Mouse (Mus musculus): Measurements from ENCODE around the gene Dtx2. TPM values are rescaled to one million over a fixed set of nuclear protein-coding genes. Genes with fewer than 3 reads are reported as not detected.

The Dtx2 gene
- total RNA-seq, 2 experiments from 2014 or later, result 7.2 to 7.9 TPM

DNA sequence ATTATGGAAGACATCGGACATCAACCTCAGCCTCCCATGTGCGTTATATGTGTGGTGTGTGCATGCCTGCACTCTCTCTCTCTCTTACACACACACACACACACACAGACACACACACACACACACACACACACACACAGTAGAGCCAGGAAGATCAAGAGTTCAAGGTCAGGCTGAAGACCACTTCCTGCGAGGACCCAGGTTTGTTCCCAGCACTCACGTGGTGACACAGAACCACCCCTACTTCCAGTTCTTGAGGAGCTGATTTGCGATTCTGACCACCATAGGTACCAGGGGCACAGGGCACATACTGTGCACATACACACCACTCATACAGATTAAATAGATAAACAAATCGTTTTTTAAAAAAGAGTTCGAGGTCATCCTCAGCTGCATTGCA, 22.7 kb upstream of the Dtx2 start:
- no peak for DNase-seq
- intact Hi-C loops (cut with DNase I), result no loop called here

DNA sequence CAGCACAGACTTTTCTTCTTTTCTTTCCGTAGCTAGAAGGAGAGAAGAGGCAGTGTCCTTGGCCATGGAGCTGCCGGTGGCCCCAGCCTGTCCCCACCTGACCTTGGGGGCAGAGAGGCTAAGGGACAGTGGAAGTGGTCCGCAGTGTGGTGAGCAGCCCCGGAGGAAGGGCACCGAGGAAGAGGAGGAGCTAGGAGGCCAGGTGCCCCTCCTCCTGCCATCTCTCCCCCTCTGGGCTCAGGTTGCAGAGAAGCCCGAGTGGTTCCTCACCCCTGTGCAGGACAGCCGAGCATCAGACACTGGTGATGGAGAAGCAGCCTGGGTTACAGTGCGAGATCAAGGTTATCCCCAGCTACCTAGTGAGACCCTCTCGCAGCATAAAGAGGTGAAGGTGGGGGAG, 20.2 kb upstream of the Dtx2 start, which contains the start of gene Ssc4d:
TSS of gene Ssc4d (minus strand) at position 167 of the 400 bp plus-strand sequence.
- intact Hi-C loops (cut with DNase I), result no loop called here
- DNase-seq, result no peak

DNA sequence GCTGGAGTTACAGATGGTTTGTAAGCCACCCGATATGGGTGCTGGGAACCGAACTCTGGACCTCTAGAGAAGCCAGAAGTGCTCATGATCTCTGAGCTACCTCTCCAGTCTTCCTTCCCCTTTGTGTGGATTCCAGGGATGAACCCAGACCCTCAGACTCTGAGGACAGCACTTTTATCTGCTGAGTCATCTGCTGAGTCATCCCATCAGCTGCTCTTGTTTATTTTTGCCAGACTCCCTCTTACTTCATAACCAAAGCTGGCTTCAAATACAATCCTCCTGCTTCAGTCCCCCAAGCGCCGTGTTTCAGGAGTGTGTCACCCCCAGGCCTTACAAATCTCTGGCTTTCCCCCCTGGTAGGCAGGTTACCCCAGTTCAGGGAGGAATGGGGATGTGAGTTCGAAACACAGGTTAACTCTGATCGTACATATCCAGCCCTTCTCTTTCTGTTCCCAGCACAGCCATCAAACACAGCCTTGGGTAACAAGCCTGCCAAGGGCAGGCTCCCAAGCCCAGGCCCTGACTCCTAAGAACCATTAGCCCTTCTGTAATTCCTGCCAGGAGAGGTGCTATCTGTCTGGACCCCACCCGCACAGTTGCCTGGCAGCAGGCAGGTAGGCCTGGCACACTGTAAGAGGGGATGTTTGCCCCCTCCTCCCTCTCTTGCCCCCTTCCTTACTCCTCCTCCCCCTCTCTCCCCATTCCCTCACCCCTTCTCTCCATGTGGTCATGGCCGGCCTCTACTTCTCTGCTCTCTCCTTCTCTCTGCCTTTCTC, 18.5 kb upstream of the Dtx2 start:
- intact Hi-C loops (cut with DNase I), result no loop called here
- DNase-seq, result no peak

DNA sequence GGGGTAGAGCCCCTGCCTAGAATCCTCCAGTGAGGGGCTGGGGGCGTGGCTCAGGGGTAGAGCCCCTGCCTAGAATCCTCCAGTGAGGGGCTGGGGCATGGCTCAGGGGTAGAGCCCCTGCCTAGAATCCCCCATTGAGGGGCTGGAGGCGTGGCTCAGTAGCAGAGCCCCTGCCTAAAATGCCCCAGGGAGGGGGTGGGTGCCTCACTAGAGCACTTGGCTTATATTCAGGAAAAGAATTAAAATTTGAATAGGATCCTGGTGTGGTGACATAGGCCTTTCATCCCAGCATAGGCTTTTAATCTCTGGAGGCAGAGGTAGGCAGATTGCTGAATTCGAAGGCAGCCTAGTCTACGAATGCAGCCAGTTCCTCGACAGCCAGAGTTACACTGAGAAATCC, 15.2 kb upstream of the Dtx2 start:
- intact Hi-C loops (cut with DNase I), result no loop called here

DNA sequence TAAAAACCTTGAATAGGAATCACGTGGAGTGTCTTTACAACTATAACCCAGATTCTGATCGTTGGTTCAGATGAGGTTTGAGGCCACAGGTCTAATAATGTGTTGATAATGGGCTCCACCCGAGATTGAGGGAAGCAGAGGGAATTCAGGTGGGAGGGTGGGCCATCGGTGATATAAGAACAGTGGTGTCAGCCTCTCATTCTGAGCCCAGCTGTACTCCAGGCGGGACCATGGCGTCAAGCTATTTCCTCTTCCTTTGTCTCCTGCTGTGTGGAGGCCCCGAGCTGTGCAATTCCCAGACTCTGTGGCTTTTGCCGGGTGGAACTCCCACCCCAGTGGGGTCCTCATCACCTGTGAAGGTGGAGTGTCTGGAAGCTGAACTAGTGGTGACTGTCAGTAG, 14.7 kb upstream of the Dtx2 start, which contains the start of gene Zp3:
TSS of gene Zp3 (plus strand) at position 196 of the 400 bp plus-strand sequence.
- intact Hi-C loops (cut with DNase I), result loop anchor here (5.0 kb wide), 3 partner anchors 47 to 78 kb away; no protein-coding TSS in a partner anchor
- no peak for DNase-seq

More for the DNA sequence above, 15.2 kb upstream of the Dtx2 start:
- DNase-seq, result no peak

DNA sequence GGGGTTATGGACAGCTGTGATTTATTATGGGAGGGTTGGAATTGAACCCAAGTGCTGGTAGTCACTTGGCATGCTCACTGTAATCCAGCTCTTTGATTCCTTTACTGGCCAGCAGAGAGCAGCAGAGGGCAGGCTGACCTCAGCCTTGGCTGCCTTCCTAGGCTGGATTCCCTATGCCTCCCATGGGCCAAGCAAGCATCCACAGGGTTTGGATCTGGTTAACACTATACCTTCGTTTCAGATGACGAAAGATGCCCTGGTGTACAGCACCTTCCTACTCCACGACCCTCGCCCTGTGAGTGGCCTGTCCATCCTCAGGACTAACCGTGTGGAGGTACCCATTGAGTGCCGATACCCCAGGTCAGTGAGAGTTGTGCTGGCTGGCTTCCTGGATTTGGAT, 12.2 kb upstream of the Dtx2 start:
- DNase-seq, result peak; percentile 79 to 80
- intact Hi-C loops (cut with DNase I), result loop anchor here (1.0 to 5.0 kb wide), 4 partner anchors 45 to 80 kb away; no protein-coding TSS in a partner anchor

DNA sequence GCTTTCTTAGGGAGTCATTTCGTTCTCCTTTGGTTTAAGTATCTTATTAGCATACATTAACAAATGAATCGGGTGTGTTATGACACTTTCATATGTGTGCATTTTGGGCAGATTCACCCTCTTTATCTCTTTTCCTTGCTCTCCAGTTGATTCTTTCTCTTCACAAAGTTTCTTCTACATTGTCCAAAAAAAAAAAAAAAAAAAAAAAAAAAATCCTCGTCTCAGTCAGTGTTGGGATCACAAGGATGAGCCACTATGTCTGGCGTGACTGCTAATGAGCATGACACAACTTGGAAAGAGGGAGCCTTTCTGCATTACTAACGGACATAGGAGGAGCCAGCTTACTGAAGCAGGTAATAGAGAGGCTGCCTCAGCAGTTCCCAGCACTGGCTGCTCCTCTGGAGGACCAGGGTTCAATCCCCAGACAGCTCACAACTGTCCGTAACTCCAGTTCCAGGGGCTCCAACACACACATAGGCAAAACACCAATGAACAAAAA, 10.0 kb upstream of the Dtx2 start:
- no peak for DNase-seq
- intact Hi-C loops (cut with DNase I), result loop anchor here (5.0 kb wide), 3 partner anchors 43 to 82 kb away; no protein-coding TSS in a partner anchor

DNA sequence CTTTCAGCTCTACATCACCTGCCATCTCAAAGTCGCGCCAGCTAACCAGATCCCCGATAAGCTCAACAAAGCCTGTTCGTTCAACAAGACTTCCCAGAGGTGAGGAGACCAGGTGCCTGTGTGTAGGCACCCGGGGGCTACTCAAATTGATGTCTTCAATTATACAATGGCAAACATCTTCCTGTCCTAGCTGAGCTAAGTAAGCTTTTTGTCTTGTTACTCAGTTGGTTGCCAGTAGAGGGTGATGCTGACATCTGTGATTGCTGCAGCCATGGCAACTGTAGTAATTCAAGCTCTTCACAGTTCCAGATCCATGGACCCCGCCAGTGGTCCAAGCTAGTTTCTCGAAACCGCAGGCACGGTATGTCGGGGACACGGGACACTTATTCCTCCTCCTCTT, 7.4 kb upstream of the Dtx2 start:
- intact Hi-C loops (cut with DNase I), result no loop called here
- DNase-seq, result no peak

DNA sequence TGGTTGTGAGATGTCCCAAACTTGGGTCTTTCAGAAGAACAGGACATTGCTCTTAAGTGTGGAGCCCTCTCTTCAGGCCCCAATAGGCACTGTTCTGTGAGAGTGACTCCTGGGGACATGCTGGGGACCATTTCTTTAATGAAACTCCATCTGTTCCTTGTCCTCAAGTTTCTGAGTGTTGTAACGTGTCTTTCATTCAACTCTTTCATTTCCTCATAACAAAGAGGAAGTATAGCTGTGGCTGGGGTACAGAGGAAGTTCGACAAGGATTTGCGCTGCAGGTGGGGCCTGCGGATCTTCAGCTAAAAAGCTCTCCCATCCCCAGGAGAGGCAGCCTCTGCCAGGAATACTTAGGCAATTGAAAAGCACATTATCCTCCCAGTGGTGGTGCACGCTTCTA, 4.0 kb upstream of the Dtx2 start:
- no peak for DNase-seq

DNA sequence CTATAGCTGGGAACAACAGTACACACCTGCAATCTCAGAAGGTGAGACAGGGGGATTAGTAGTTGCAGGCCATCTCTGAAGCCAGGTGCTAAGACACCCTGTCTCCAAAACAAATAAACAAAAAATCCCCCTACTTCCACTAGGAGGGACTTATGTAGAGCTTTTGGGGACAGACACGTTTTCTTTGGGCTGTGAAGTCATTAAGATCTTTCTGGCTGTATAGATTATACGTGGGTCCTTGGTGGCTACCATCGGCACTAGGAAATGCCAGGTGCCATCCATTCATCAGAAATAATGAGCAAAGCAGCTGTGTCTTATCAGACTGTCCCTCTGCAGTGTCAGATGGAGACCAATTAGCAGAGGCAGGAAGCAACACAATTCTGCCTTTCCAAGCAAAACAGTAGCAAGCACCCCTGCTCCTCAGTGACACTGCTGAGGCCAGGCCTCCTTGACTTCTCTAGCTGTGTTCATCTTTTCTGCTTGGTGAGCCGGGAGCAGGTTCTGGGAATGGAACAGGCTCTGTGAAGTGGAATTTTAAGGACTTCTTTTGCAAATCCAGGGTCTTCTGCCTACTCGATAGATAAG, 1.1 kb upstream of the Dtx2 start:
- intact Hi-C loops (cut with DNase I), result no loop called here
- DNase-seq, result no peak

More for the DNA sequence above, 4.0 kb upstream of the Dtx2 start:
- intact Hi-C loops (cut with DNase I), result no loop called here

DNA sequence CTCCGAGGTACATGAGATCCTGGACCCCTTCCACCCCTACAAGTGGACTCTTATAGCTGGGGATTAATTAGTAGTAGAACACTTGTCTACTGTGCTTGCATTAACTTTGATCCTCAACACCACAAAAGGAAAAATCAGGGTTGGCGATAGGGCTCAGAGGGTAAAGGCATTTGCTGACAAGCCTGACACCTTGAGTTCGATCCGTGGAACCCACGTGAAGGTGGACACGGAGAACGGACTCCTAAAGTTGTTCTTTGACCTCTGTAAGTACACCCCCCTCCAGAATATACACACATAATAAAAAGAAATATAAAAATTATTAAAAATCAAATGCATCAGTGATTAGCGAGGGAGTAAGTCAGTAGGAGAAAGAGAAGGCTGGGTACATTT, 270 bp upstream of the Dtx2 start:
- DNase-seq, result no peak
- intact Hi-C loops (cut with DNase I), result no loop called here

DNA sequence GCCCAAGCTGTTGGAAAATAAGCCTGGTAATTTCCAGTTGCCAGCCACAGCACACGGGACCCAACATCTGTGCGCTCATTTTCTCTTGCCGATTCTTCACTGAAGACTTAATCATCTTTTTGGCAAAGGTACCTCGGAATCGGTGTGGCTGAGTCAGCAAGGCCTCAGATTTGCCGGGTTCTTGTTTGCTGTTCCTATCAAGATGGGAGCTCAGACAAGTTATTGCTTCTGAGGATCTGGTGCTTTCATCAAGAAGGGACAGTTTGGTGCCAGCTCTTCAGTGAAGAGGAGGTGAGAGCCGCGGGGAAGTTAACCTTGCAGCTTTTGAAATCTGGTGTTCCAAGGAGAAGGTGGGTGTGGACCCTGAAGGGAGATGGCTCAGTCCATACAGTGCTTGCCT, 1.6 kb downstream of the Dtx2 start:
- intact Hi-C loops (cut with DNase I), result no loop called here

DNA sequence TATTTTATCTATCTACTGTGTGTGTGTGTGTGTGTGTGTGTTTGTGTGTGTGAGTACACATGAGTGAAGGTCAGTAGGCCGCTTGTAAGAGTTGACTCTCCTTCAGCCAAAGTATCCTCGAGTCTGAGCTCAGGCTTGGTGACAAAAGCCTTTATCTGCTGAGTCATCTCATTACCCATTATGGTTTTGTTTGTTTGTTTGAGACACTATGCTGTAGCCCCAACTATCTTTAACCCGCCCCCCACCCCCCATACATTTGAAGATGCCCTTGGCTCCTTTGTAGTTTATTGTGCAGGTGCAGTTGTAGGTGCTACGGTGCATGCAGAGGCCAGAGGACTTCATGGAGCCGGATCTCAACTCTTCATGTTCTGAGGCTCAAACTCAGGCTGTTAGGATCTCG, 6.6 kb downstream of the Dtx2 start:
- intact Hi-C loops (cut with DNase I), result no loop called here
- no peak for DNase-seq

More for the DNA sequence above, 1.6 kb downstream of the Dtx2 start:
- no peak for DNase-seq

DNA sequence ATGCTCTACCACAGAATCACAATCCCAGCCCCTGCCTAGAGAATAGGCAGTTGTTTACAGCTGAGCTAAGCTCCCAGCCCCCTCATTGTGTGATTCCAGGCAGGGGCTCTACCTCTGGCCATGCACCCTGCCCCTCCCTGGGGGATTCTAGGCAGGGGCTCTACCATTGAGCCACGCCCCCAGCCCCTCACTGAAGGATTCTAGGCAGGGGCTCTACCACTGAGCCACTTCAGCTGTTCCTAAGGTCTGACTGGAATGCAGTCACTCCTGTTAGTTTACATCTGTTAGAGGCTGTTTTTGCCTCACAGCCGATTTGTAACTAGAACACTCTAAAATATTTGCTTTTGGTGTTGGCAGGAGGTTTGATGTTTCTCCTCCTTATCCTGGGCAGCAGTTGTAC, 7.7 kb downstream of the Dtx2 start:
- no peak for DNase-seq
- intact Hi-C loops (cut with DNase I), result no loop called here

DNA sequence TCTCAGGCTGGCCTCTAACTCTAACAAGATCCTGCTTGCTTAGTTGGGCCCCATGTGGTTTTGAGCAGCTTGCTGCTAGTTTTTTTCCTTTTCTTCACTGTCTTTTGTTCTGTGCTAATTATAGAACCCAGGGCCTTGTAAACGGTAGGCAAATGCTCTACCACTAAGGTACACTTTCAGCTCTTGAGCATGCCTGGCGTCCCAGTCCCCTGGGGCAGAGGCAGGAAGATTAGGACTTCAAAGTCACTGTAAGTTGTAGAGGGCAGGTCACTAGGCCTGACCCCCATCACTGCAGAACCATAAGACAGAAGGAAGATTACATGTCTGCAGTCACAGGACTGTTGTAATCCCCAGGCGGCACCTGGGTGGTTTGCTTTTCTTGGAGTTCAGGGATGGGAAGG, 8.2 kb downstream of the Dtx2 start:
- DNase-seq, result no peak
- intact Hi-C loops (cut with DNase I), result no loop called here

DNA sequence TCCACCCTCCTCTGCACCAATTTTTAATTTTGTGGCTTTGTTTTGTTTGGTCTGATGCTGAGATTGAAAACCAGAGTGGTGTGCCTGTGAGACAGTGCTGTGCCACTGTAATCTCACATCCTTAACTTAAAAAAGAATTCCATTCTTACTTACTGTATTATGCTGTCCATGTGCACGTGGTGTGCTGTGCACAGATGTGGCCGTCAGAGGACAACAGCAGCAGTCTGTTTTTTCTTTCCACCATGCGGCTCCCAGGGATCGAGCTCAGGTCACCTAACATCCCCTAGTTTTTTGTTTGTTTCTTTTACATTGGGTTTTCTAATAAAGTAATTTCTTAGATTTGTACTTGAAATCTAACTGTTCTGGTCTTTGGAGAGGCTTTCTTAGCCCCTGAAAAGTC, 9.9 kb downstream of the Dtx2 start:
- no peak for DNase-seq
- intact Hi-C loops (cut with DNase I), result no loop called here

DNA sequence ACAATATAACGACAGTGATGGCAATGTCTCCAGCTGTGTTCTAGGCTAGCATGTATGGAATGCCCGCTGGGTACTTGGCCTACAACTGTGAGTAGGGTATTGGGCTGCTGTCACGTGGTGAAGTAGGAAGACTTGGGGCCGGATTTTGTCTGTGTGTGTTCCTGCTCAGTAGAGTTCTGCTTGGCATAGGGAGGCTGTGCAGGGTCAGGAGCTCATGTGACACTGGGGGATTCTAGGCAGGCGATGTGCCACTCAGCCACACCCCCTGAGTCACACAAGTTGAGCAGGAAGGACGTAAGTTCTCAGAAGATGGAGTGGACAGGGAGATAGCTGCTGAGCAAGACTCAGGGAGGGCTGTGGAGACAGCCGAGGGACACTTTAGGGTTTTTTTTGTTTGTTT, 13.1 kb downstream of the Dtx2 start:
- intact Hi-C loops (cut with DNase I), result no loop called here
- DNase-seq, result no peak

DNA sequence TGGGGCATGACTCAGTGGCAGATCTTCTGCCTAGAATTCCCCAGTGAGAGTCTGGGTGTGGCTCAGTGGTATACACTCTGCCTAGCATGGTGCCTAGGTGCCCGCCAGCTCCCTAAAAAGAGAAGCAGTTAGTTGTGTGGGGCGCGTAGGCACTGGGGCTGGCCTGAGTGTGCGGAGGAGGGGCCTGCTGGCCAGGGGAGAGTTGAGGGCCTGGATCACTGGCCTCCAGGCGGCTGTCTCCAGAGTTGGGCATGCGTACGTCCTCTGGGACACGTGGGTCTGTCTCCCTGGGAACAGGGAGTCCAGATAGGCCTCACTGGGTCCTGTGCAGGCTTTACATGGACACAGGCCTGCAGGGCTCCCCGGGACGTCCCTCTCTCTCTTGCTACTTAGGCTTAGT, 20.3 kb downstream of the Dtx2 start:
- intact Hi-C loops (cut with DNase I), result no loop called here
- no peak for DNase-seq

DNA sequence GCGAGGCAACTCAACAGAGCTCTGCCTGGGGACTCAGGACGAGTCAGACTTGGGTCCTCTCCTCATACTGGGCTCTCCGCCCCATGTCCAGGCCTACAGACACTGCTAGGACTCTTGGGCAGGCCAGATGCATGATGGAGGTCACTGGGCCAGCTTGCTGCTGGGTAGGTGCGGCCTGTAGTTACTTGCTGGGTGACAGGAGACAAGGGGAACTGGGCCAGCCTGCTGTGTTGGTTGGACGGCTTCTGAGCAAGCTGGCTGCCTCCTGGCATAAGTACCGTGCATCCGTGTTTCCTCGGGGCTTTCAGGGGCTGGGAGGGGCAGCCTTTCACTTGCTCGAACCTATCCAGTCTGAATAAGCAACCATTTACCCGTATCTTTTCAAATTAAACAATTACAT, 21.0 kb downstream of the Dtx2 start:
- no peak for DNase-seq
- intact Hi-C loops (cut with DNase I), result no loop called here

DNA sequence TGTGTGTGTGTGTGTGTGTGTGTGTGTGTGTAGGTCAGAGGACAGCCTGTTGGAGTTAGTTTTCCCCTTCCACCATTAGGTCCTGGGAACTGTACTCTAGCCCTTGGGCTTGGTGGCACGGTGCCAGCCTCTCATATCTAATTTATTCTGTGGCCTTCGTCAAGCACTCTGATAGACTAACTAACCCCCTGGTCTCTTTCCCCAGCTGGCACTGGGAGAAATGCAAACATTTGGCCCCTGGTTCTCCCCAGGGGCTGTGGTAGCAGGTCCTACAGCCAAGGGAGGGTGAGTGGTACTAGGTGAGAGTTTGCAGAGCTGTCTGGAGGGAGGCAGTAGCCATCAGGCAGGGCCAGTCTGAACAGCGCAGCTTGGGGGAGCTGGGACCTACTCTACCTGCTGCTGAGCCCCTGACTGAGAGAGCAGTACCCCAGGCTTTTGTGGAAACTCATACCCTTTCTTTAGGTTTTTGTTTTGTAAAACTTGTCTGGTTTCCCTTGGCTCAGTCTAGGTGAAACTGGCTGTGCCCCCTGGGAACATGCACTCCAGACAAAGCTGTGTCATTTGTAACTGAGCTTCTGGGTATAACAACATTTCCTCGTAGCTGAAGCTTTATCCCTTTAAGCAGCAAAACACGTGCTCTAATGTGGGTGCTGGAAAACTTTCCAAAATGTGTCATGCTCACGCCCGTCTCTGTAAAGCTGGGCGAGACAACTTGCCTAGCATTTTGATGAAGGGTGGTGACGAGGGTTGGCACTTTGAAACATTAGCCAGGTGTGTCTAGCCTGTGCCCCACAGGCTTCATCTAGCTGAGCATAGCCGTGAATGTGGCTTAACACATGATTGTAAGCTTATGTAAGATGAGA, 21.6 kb downstream of the Dtx2 start:
- intact Hi-C loops (cut with DNase I), result no loop called here
- no peak for DNase-seq

DNA sequence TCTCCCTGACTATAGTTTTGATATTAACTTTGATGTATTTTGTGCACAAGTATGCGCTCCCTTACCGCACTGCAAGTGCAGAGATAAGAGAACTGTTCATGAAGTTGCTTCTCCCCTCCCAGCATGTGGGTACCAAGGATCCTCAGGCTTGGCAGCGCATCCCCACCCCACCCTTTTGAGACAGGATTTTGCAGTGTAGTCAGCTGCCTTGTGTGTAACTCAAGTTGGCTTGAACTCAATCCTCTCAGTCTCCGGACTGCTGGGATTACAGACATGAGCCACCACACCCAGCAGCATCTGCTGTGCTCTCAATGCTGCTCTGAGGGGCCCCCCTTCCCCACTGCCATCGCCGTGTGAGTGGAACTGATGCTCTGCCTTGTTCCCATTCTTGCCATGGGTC, 22.7 kb downstream of the Dtx2 start:
- peak in 1 of 2 experiments; percentile 14 for DNase-seq
- intact Hi-C loops (cut with DNase I), result no loop called here

Measured in heart, postnatal 36 days (tissue).